Mouse (Mus musculus): ENCODE data around the gene Arhgef33. TPM values are rescaled to one million over a fixed set of nuclear protein-coding genes. Genes with fewer than 3 reads are reported as not detected.
"Not testable (repeated sequence)": the region's sequence is repeated elsewhere in the genome, so short reads cannot be mapped to it uniquely, and the experiment has no call there.

Arhgef33 gene
- polyA plus RNA-seq (2012; fragmentation: generic; extraction: Trizol): 0.01 TPM

DNA sequence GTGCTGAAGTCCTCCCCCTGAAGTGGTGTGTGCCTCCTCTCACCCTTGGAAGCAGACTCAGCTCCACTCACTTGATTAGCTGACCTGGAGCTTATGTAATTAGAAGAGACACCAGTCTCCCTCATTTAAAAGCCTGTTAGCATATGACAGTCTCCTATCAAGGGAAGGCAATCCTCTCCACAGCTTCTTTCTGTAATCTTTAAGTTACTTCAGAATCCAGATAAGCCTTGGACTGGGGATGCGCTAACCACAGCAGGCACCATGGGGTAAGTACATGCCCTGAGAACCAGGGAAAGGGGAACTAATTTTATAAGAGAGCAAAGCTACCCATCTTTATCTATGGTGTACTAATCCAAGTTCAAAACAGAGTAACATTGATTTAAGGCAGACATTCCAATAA is at the start of gene Arhgef33:
Gene Arhgef33 (plus strand): TSS at position 157 of the 400 bp plus-strand sequence.
- H3K4me2 ChIP-seq (ENCODE audit: low read depth): no peak within 1 kb of the TSS
- H3K79me2 ChIP-seq (ENCODE audit: control insufficient read depth, insufficient read depth): no peaks in the 10 kb centered on the region
- no peak within 1 kb of the TSS for H3K4me3 ChIP-seq
- H3K27me3 ChIP-seq (ENCODE audit: control insufficient read depth, insufficient read depth, insufficient read length): no peaks in the 10 kb centered on the region
- TF ChIP-seq MYOG (IDR thresholded peaks at IDR 0.05; ENCODE audit: control insufficient read depth in 1 of 3, insufficient read depth in 1 of 3, insufficient read length in 2 of 3, low read depth in 2 of 3): no peak
- TF ChIP-seq MYOD1 (IDR thresholded peaks at IDR 0.05; ENCODE audit: control insufficient read depth in 1 of 3, insufficient read length in 2 of 3, low read depth in 2 of 3): no peak
- no peak for TF ChIP-seq MAX (IDR thresholded peaks at IDR 0.05; ENCODE audit: low read depth)
- no peak for TF ChIP-seq SRF (IDR thresholded peaks at IDR 0.05; ENCODE audit: control insufficient read depth, insufficient read length, low read depth)
- TF ChIP-seq CEBPB (IDR thresholded peaks at IDR 0.05; ENCODE audit: insufficient read depth, poor library complexity, severe bottlenecking): no peak
- no peak for TF ChIP-seq TCF12 (IDR thresholded peaks at IDR 0.05; ENCODE audit: insufficient read depth, poor library complexity, severe bottlenecking)
- TF ChIP-seq POLR2AphosphoS2 (IDR thresholded peaks at IDR 0.05; ENCODE audit: insufficient read length, low read depth): no peak
- TF ChIP-seq E2F4 (IDR thresholded peaks at IDR 0.05; ENCODE audit: insufficient read depth): no peak
- no peak for TF ChIP-seq POLR2A (IDR thresholded peaks at IDR 0.05; ENCODE audit: insufficient read length, low read depth)
- no peak for TF ChIP-seq TCF3 (IDR thresholded peaks at IDR 0.05; ENCODE audit: insufficient read length, low read depth)
- no peak for TF ChIP-seq REST (IDR thresholded peaks at IDR 0.05; ENCODE audit: insufficient read depth, insufficient read length)
- TF ChIP-seq USF1 (IDR thresholded peaks at IDR 0.05; ENCODE audit: low read depth): no peak
- no peaks in the 10 kb centered on the region for H3K36me3 ChIP-seq (ENCODE audit: control insufficient read depth, insufficient read depth)
- no peak within 1 kb of the TSS for H3ac ChIP-seq (ENCODE audit: control insufficient read depth, insufficient read length)

DNA sequence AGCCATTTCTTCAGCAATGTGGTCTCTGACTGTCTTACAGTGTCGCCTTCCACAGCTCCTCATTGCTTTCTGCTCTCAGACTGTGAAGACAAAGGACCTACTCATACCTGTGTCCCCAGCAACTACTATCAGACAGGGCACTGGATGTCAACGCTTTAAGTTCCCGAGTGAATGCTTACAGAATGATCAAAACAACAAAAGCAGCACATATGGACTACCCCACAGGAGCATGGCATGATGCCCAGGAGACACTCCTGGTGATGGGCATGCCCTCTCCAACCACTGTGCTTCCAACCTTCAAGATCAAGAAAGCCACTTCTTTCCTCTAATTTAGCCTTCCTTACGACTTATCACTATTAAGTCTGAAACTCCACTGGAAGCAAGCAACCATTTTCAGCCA is 40.1 kb upstream of the Arhgef33 start:
- H3K4me2 ChIP-seq (ENCODE audit: low read depth): no peak overlapping the region
- no peak for TF ChIP-seq CEBPB (IDR thresholded peaks at IDR 0.05; ENCODE audit: insufficient read depth, poor library complexity, severe bottlenecking)
- no peak for TF ChIP-seq TCF3 (IDR thresholded peaks at IDR 0.05; ENCODE audit: insufficient read length, low read depth)
- no peak for TF ChIP-seq TCF12 (IDR thresholded peaks at IDR 0.05; ENCODE audit: insufficient read depth, poor library complexity, severe bottlenecking)
- TF ChIP-seq POLR2AphosphoS2 (IDR thresholded peaks at IDR 0.05; ENCODE audit: insufficient read length, low read depth): no peak
- no peak for TF ChIP-seq REST (IDR thresholded peaks at IDR 0.05; ENCODE audit: insufficient read depth, insufficient read length)
- TF ChIP-seq MAX (IDR thresholded peaks at IDR 0.05; ENCODE audit: low read depth): no peak
- no peak for TF ChIP-seq USF1 (IDR thresholded peaks at IDR 0.05; ENCODE audit: low read depth)
- no peak for TF ChIP-seq MYOG (IDR thresholded peaks at IDR 0.05; ENCODE audit: control insufficient read depth in 1 of 3, insufficient read depth in 1 of 3, insufficient read length in 2 of 3, low read depth in 2 of 3)
- TF ChIP-seq MYOD1 (IDR thresholded peaks at IDR 0.05; ENCODE audit: control insufficient read depth in 1 of 3, insufficient read length in 2 of 3, low read depth in 2 of 3): no peak
- no peak for TF ChIP-seq SRF (IDR thresholded peaks at IDR 0.05; ENCODE audit: control insufficient read depth, insufficient read length, low read depth)
- no peak for TF ChIP-seq POLR2A (IDR thresholded peaks at IDR 0.05; ENCODE audit: insufficient read length, low read depth)
- TF ChIP-seq E2F4 (IDR thresholded peaks at IDR 0.05; ENCODE audit: insufficient read depth): no peak
- H3K4me3 ChIP-seq: no peak overlapping the region
- H3ac ChIP-seq (ENCODE audit: control insufficient read depth, insufficient read length): no peak overlapping the region
- H3K36me3 ChIP-seq (ENCODE audit: control insufficient read depth, insufficient read depth): peaks cover 50% of the 10 kb centered on the region
- no peaks in the 10 kb centered on the region for H3K27me3 ChIP-seq (ENCODE audit: control insufficient read depth, insufficient read depth, insufficient read length)
- no peaks in the 10 kb centered on the region for H3K79me2 ChIP-seq (ENCODE audit: control insufficient read depth, insufficient read depth)

- H3K4me3 ChIP-seq: no peak overlapping the region
- H3K27me3 ChIP-seq (ENCODE audit: control insufficient read depth, insufficient read depth, insufficient read length): no peaks in the 10 kb centered on the region
- H3ac ChIP-seq (ENCODE audit: control insufficient read depth, insufficient read length): no peak overlapping the region
- H3K79me2 ChIP-seq (ENCODE audit: control insufficient read depth, insufficient read depth): no peaks in the 10 kb centered on the region
- H3K4me2 ChIP-seq (ENCODE audit: low read depth): no peak overlapping the region
- TF ChIP-seq CEBPB (IDR thresholded peaks at IDR 0.05; ENCODE audit: insufficient read depth, poor library complexity, severe bottlenecking): no peak
- TF ChIP-seq MYOD1 (IDR thresholded peaks at IDR 0.05; ENCODE audit: control insufficient read depth in 1 of 3, insufficient read length in 2 of 3, low read depth in 2 of 3): no peak
- TF ChIP-seq POLR2AphosphoS2 (IDR thresholded peaks at IDR 0.05; ENCODE audit: insufficient read length, low read depth): no peak
- no peak for TF ChIP-seq REST (IDR thresholded peaks at IDR 0.05; ENCODE audit: insufficient read depth, insufficient read length)
- no peak for TF ChIP-seq MAX (IDR thresholded peaks at IDR 0.05; ENCODE audit: low read depth)
- TF ChIP-seq MYOG (IDR thresholded peaks at IDR 0.05; ENCODE audit: control insufficient read depth in 1 of 3, insufficient read depth in 1 of 3, insufficient read length in 2 of 3, low read depth in 2 of 3): no peak
- TF ChIP-seq TCF12 (IDR thresholded peaks at IDR 0.05; ENCODE audit: insufficient read depth, poor library complexity, severe bottlenecking): no peak
- TF ChIP-seq E2F4 (IDR thresholded peaks at IDR 0.05; ENCODE audit: insufficient read depth): no peak
- no peak for TF ChIP-seq POLR2A (IDR thresholded peaks at IDR 0.05; ENCODE audit: insufficient read length, low read depth)
- H3K36me3 ChIP-seq (ENCODE audit: control insufficient read depth, insufficient read depth): peaks cover 50% of the 10 kb centered on the region
These were observed 39.1 kb upstream of the Arhgef33 start for GRCm38 (mm10) chr17:80268151-80268550.

- H3ac ChIP-seq (ENCODE audit: control insufficient read depth, insufficient read length); H3K4me2 ChIP-seq (ENCODE audit: low read depth); H3K27me3 ChIP-seq (ENCODE audit: control insufficient read depth, insufficient read depth, insufficient read length); H3K4me3 ChIP-seq; H3K79me2 ChIP-seq (ENCODE audit: control insufficient read depth, insufficient read depth): not testable (repeated sequence)
- H3K36me3 ChIP-seq (ENCODE audit: control insufficient read depth, insufficient read depth): peaks cover 47% of the 10 kb centered on the region
These were observed 36.6 kb upstream of the Arhgef33 start for GRCm38 (mm10) chr17:80270622-80271021.

DNA sequence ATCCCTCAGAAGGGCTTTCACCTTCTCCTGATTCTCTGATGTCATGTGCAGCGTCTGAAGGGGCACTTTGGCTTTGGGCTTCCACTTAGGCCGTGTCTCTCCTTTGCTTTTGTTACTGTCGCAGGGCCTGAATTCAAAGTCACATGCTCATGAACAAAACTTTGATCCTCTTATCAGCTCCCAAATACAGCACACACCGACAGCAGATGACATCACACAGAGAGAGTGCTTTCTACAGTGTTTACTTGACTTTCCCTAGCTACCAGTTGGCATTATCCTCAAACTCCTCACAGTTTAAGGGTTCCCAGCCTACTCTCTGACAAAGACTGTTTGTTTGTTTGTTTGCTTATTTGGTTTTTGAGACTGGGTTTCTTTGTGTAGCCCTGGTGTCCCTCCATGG is 29.0 kb upstream of the Arhgef33 start:
- Histone ChIP-seq H3K27me3 (ENCODE audit: control insufficient read depth, insufficient read depth, insufficient read length) (no peaks in the 10 kb centered on the region), H3K4me2 (ENCODE audit: low read depth) (no peak overlapping the region), H3ac (ENCODE audit: control insufficient read depth, insufficient read length) (no peak overlapping the region), H3K36me3 (ENCODE audit: control insufficient read depth, insufficient read depth) (peaks cover 24% of the 10 kb centered on the region), H3K79me2 (ENCODE audit: control insufficient read depth, insufficient read depth) (peaks cover 8% of the 10 kb centered on the region), H3K4me3 (no peak overlapping the region)
- no peak for TF ChIP-seq MAX (IDR thresholded peaks at IDR 0.05; ENCODE audit: low read depth)
- TF ChIP-seq TCF3 (IDR thresholded peaks at IDR 0.05; ENCODE audit: insufficient read length, low read depth): no peak
- TF ChIP-seq POLR2AphosphoS2 (IDR thresholded peaks at IDR 0.05; ENCODE audit: insufficient read length, low read depth): no peak
- no peak for TF ChIP-seq TCF12 (IDR thresholded peaks at IDR 0.05; ENCODE audit: insufficient read depth, poor library complexity, severe bottlenecking)
- no peak for TF ChIP-seq E2F4 (IDR thresholded peaks at IDR 0.05; ENCODE audit: insufficient read depth)
- TF ChIP-seq CEBPB (IDR thresholded peaks at IDR 0.05; ENCODE audit: insufficient read depth, poor library complexity, severe bottlenecking): no peak
- TF ChIP-seq POLR2A (IDR thresholded peaks at IDR 0.05; ENCODE audit: insufficient read length, low read depth): no peak
